8 mouse cellular contexts compared by ENCODE assay signal in the genomic region with DNA sequence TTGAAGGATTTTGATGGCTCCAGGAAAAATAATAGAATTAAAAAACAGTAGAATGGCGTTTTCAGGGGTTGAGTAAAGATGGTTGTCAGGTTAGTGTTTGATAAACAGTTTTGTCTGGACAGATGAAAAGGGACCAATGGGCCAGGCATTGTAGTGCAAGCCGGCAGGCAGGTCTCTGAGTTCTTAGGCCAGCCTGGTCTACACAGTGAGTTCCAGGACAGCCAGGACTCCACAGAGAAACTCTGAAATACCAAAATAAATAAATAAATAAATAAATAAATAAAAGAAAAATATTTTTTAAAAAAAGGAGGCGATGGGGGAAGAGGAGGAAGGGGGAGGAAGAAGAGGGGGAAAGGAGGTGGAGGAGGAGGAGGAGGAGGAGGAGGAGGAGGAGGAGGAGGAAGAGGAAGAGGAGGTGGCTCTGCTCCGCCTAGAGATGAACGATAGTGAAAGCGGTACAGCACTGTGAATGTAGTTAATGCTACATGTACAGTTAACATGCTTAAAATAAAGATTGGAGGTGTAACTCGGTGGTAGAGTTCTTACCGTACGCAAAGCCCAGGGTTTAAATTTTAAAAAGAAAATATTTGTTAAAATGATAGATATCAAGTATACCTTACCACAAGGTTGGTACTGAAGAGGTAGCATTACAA. TPM values are rescaled to one million over a fixed set of nuclear protein-coding genes. Genes with fewer than 3 reads are reported as not detected.
DNase-seq lines count a peak whose midpoint lies in the region; ATAC-seq and TF ChIP-seq lines count a peak whose summit lies in the region.

No protein-coding gene starts in this region.

- 0 out of 2 replicates have a peak overlapping the region, but pooled peaks have one; percentile 28 for H3K9ac ChIP-seq in heart, embryonic 13.5 days
- H3K9ac ChIP-seq in hindbrain, embryonic 14.5 days, result no peak overlapping the region

- no peaks in the 10 kb centered on the region for H3K9me3 ChIP-seq in heart, embryonic 13.5 days
- 0 out of 2 replicates have a peak, but pooled peaks cover 3% of the 10 kb centered on the region for H3K9me3 ChIP-seq in G1E (replicated peaks)
- H3K9me3 ChIP-seq in hindbrain, embryonic 14.5 days (ENCODE audit: control insufficient read depth, low read length), result no peaks in the 10 kb centered on the region

- 40% methylated on average over 8 of the region's 9 CpGs for WGBS in heart, embryonic 13.5 days
- 44% methylated on average over 8 of the region's 9 CpGs for WGBS in hindbrain, embryonic 14.5 days

- no peak for DNase-seq in heart, adult 18-20 months
- DNase-seq in G1E (ENCODE audit: low spot score), result no peak
- DNase-seq in hindbrain, embryonic 14.5 days (ENCODE audit: low spot score), result no peak
- no peak for DNase-seq in left cerebral cortex, adult 8-10 months (ENCODE audit: low spot score in 2 of 2)
- DNase-seq in adrenal gland, adult 18-20 months (ENCODE audit: low spot score in 2 of 2), result no peak
- no peak for DNase-seq in kidney, postnatal 4 days

- H3K27me3 ChIP-seq in heart, embryonic 13.5 days (replicated peaks), result peaks cover 14% of the 10 kb centered on the region
- H3K27me3 ChIP-seq in G1E (ENCODE audit: insufficient read depth, low read length), result no peaks in the 10 kb centered on the region
- 0 out of 2 replicates have a peak, but pooled peaks cover 3% of the 10 kb centered on the region for H3K27me3 ChIP-seq in hindbrain, embryonic 14.5 days (ENCODE audit: control insufficient read depth, insufficient read depth, low read length)

- no peak for ATAC-seq in heart, embryonic 13.5 days (ENCODE audit: extremely low read depth, insufficient number of reproducible peaks, low FRiP score, low TSS enrichment)
- ATAC-seq in G1E (ENCODE audit: extremely low read depth, insufficient number of reproducible peaks, low FRiP score, poor library complexity, severe bottlenecking), result no peak
- ATAC-seq in hindbrain, embryonic 14.5 days (ENCODE audit: low FRiP score), result no peak
- peak; percentile 24; the same call in 1 of the 2 replicates for ATAC-seq in megakaryocyte progenitor cell, adult 5-6 weeks (replicated peaks; ENCODE audit: poor library complexity)

- TF ChIP-seq CTCF in G1E (IDR thresholded peaks at IDR 0.05; ENCODE audit: low read depth, low read length), result no peak

- peaks cover 23% of the 10 kb centered on the region for H3K4me1 ChIP-seq in heart, embryonic 13.5 days
- peaks cover 40% of the 10 kb centered on the region for H3K4me1 ChIP-seq in G1E (ENCODE audit: insufficient read depth, low read depth, low read length)
- H3K4me1 ChIP-seq in hindbrain, embryonic 14.5 days (replicated peaks; ENCODE audit: control insufficient read depth, insufficient read depth, low read length), result peaks cover 4% of the 10 kb centered on the region; the same call in 1 of the 2 replicates

- peak overlapping the region; percentile 76 for H3K4me2 ChIP-seq in heart, embryonic 13.5 days
- peak overlapping the region; percentile 73 for H3K4me2 ChIP-seq in hindbrain, embryonic 14.5 days (replicated peaks)

- H3K36me3 ChIP-seq in heart, embryonic 13.5 days, result no peaks in the 10 kb centered on the region
- H3K36me3 ChIP-seq in G1E (replicated peaks), result no peaks in the 10 kb centered on the region
- no peaks in the 10 kb centered on the region for H3K36me3 ChIP-seq in hindbrain, embryonic 14.5 days (replicated peaks; ENCODE audit: control insufficient read depth, insufficient read depth)

- peak overlapping the region; percentile 79 for H3K4me3 ChIP-seq in heart, embryonic 13.5 days
- H3K4me3 ChIP-seq in G1E (ENCODE audit: low read depth, low read length), result peak overlapping the region; percentile 67
- H3K4me3 ChIP-seq in hindbrain, embryonic 14.5 days (replicated peaks; ENCODE audit: low read length), result peak overlapping the region; percentile 60

- no peak overlapping the region for H3K27ac ChIP-seq in heart, embryonic 13.5 days (replicated peaks)
- H3K27ac ChIP-seq in hindbrain, embryonic 14.5 days, result no peak overlapping the region

RNA-seq across cellular contexts. Expression of a gene that starts 6.7 kb away (rescaled TPM):
- 0.53 and 1.2 TPM in 2 replicates for polyA plus RNA-seq in heart, embryonic 13.5 days (2015; fragmentation: Nextera tagmentation; extraction: Ambion mirVana)
- total RNA-seq in heart, adult 18-20 months (2021), result 1 to 10 TPM; 2.4 to 2.8 TPM
- total RNA-seq in G1E (2014; fragmentation: Nextera tagmentation), result 22.1 and 22.5 TPM in 2 replicates
- total RNA-seq in G1E (2017), result 15.3 and 16.3 TPM in 2 replicates
- 47.2 and 49.5 TPM in 2 replicates for polyA plus RNA-seq in G1E (2012)
- polyA plus RNA-seq in hindbrain, embryonic 14.5 days (2014; fragmentation: Nextera tagmentation; extraction: Ambion mirVana), result 1.6 and 2.4 TPM in 2 replicates
- total RNA-seq in megakaryocyte progenitor cell, adult 5-6 weeks (2015), result 4.6 and 6.8 TPM in 2 replicates
- total RNA-seq in megakaryocyte progenitor cell, adult 5-6 weeks (2017), result 14.6 and 22.1 TPM in 2 replicates
- 1 to 10 TPM in 1 of 4 experiments, under 1 TPM in 3; 0.38 to 1.8 (median 0.45) TPM for total RNA-seq in left cerebral cortex, adult 8-10 months (2022)
- total RNA-seq in adrenal gland, adult 18-20 months (2021), result 1 to 10 TPM in 1 of 2 experiments, under 1 TPM in 1; 0.76 to 3.1 TPM

RNA-seq across cellular contexts. Expression of a gene that starts 7.3 kb away (rescaled TPM):
- polyA plus RNA-seq in heart, embryonic 13.5 days (2015; fragmentation: Nextera tagmentation; extraction: Ambion mirVana), result 0.56 and 0.88 TPM in 2 replicates
- 10 to 100 TPM; 13.2 to 13.7 TPM for total RNA-seq in heart, adult 18-20 months (2021)
- 1.2 and 4.0 TPM in 2 replicates for total RNA-seq in G1E (2014; fragmentation: Nextera tagmentation)
- total RNA-seq in G1E (2017), result 2.3 and 3.0 TPM in 2 replicates
- polyA plus RNA-seq in G1E (2012), result 0.59 and 0.67 TPM in 2 replicates
- 1.7 and 2.5 TPM in 2 replicates for polyA plus RNA-seq in hindbrain, embryonic 14.5 days (2014; fragmentation: Nextera tagmentation; extraction: Ambion mirVana)
- total RNA-seq in megakaryocyte progenitor cell, adult 5-6 weeks (2015), result 0.12 and 0.32 TPM in 2 replicates
- total RNA-seq in megakaryocyte progenitor cell, adult 5-6 weeks (2017), result 0.51 and 3.5 TPM in 2 replicates
- 1 to 10 TPM; 3.4 to 4.5 (median 3.8) TPM for total RNA-seq in left cerebral cortex, adult 8-10 months (2022)
- total RNA-seq in adrenal gland, adult 18-20 months (2021), result 1 to 10 TPM; 3.6 to 9.8 TPM

RNA-seq across cellular contexts. Expression of a gene that starts 16.1 kb away (rescaled TPM):
- 3.2 TPM in 2 replicates for polyA plus RNA-seq in heart, embryonic 13.5 days (2015; fragmentation: Nextera tagmentation; extraction: Ambion mirVana)
- total RNA-seq in heart, adult 18-20 months (2021), result 10 to 100 TPM; 18.9 to 20.0 TPM
- total RNA-seq in G1E (2014; fragmentation: Nextera tagmentation), result 13.8 and 20.2 TPM in 2 replicates
- 55.5 and 56.5 TPM in 2 replicates for total RNA-seq in G1E (2017)
- polyA plus RNA-seq in G1E (2012), result 50.4 and 56.6 TPM in 2 replicates
- polyA plus RNA-seq in hindbrain, embryonic 14.5 days (2014; fragmentation: Nextera tagmentation; extraction: Ambion mirVana), result 4.6 and 5.6 TPM in 2 replicates
- total RNA-seq in megakaryocyte progenitor cell, adult 5-6 weeks (2015), result 11.7 and 12.6 TPM in 2 replicates
- 63.3 and 72.7 TPM in 2 replicates for total RNA-seq in megakaryocyte progenitor cell, adult 5-6 weeks (2017)
- total RNA-seq in left cerebral cortex, adult 8-10 months (2022), result 10 to 100 TPM; 57.7 to 65.7 (median 61.3) TPM
- total RNA-seq in adrenal gland, adult 18-20 months (2021), result 10 to 100 TPM; 45.9 to 48.9 TPM

RNA-seq across cellular contexts. Expression of a gene that starts 33.1 kb away (rescaled TPM):
- 444 and 458 TPM in 2 replicates for polyA plus RNA-seq in heart, embryonic 13.5 days (2015; fragmentation: Nextera tagmentation; extraction: Ambion mirVana)
- 100 to 1,000 TPM; 394 to 434 TPM for total RNA-seq in heart, adult 18-20 months (2021)
- total RNA-seq in G1E (2014; fragmentation: Nextera tagmentation) (2,186 and 2,188 TPM in 2 replicates), G1E (2017) (1,964 and 2,298 TPM in 2 replicates)
- 2,955 and 7,700 TPM in 2 replicates for polyA plus RNA-seq in G1E (2012)
- 418 and 454 TPM in 2 replicates for polyA plus RNA-seq in hindbrain, embryonic 14.5 days (2014; fragmentation: Nextera tagmentation; extraction: Ambion mirVana)
- 3,057 and 3,071 TPM in 2 replicates for total RNA-seq in megakaryocyte progenitor cell, adult 5-6 weeks (2015)
- 1,485 and 1,729 TPM in 2 replicates for total RNA-seq in megakaryocyte progenitor cell, adult 5-6 weeks (2017)
- total RNA-seq in left cerebral cortex, adult 8-10 months (2022), result 100 to 1,000 TPM; 246 to 281 (median 256) TPM
- 100 to 1,000 TPM; 582 to 604 TPM for total RNA-seq in adrenal gland, adult 18-20 months (2021)

RNA-seq across cellular contexts. Expression of a gene that starts 38.3 kb away (rescaled TPM):
- 8.4 and 10.6 TPM in 2 replicates for polyA plus RNA-seq in heart, embryonic 13.5 days (2015; fragmentation: Nextera tagmentation; extraction: Ambion mirVana)
- total RNA-seq in heart, adult 18-20 months (2021), result 10 to 100 TPM; 13.2 to 18.6 TPM
- 39.3 and 44.2 TPM in 2 replicates for total RNA-seq in G1E (2014; fragmentation: Nextera tagmentation)
- 73.5 and 75.4 TPM in 2 replicates for total RNA-seq in G1E (2017)
- polyA plus RNA-seq in G1E (2012), result 2.3 and 2.9 TPM in 2 replicates
- polyA plus RNA-seq in hindbrain, embryonic 14.5 days (2014; fragmentation: Nextera tagmentation; extraction: Ambion mirVana), result 4.0 and 4.2 TPM in 2 replicates
- 44.1 and 45.1 TPM in 2 replicates for total RNA-seq in megakaryocyte progenitor cell, adult 5-6 weeks (2015)
- total RNA-seq in megakaryocyte progenitor cell, adult 5-6 weeks (2017), result 32.4 and 34.9 TPM in 2 replicates
- 10 to 100 TPM in 2 of 4 experiments, 1 to 10 TPM in 2; 8.3 to 14.0 (median 10.7) TPM for total RNA-seq in left cerebral cortex, adult 8-10 months (2022)
- total RNA-seq in adrenal gland, adult 18-20 months (2021), result 10 to 100 TPM; 16.6 to 27.6 TPM
